16 mouse cellular contexts compared by ENCODE assay signal in genomic region chr11:36697021-36697639, GRCm38 (mm10).
DNase-seq lines count a peak whose midpoint lies in the region; ATAC-seq lines count a peak whose summit lies in the region.
"Had no signal": no experiment of that assay in that cellular context is flagged by ENCODE, and none has a peak within 500 bp of the region (broad histone marks: within the 10 kb centered on the region; RNA-seq: fewer than 3 reads in every experiment).

No protein-coding gene starts in this region.

- peak; percentile 82 for DNase-seq in embryo, embryonic 10 days (ENCODE audit: low spot score)
- peak; percentile 67 for DNase-seq in forebrain, embryonic 11.5 days (ENCODE audit: low spot score)
- DNase-seq in hindbrain, embryonic 14.5 days (ENCODE audit: low spot score), result peak; percentile 68
- no peak for DNase-seq in gastrocnemius, adult 18-20 months (ENCODE audit: low spot score)
- no peak for DNase-seq in lung, postnatal 10 days
- no peak for DNase-seq in thymus, postnatal 0 days (ENCODE audit: low spot score)
- DNase-seq in spleen, adult 12 weeks (ENCODE audit: low spot score), result no peak
- DNase-seq: adrenal gland, postnatal 25 days; B cell, adult 2 months; gastrocnemius, postnatal 36 days; kidney, postnatal 36 days; retina, postnatal 1 day had no signal

- ATAC-seq in forebrain, embryonic 11.5 days (replicated peaks; ENCODE audit: low FRiP score), result peak; percentile 88
- ATAC-seq in hindbrain, embryonic 14.5 days (ENCODE audit: low FRiP score), result peak; percentile 92
- ATAC-seq in midbrain, embryonic 16.5 days, result peak; percentile 85

- peaks cover 16% of the 10 kb centered on the region for H3K4me1 ChIP-seq in forebrain, embryonic 11.5 days (replicated peaks; ENCODE audit: control insufficient read depth, insufficient read depth, low read length)
- peaks cover 35% of the 10 kb centered on the region for H3K4me1 ChIP-seq in hindbrain, embryonic 14.5 days (replicated peaks; ENCODE audit: control insufficient read depth, insufficient read depth, low read length)
- H3K4me1 ChIP-seq in midbrain, embryonic 16.5 days (ENCODE audit: control insufficient read depth, insufficient read depth, low read length), result peaks cover 22% of the 10 kb centered on the region
- H3K4me1 ChIP-seq: heart, embryonic 15.5 days had no signal

- no peaks in the 10 kb centered on the region for H3K27me3 ChIP-seq in forebrain, embryonic 11.5 days (ENCODE audit: control insufficient read depth, insufficient read depth, low read length)
- H3K27me3 ChIP-seq in hindbrain, embryonic 14.5 days (ENCODE audit: control insufficient read depth, insufficient read depth, low read length), result no peaks in the 10 kb centered on the region
- no peaks in the 10 kb centered on the region for H3K27me3 ChIP-seq in midbrain, embryonic 16.5 days (ENCODE audit: control insufficient read depth, insufficient read depth, low read depth, low read length)
- H3K27me3 ChIP-seq: heart, embryonic 15.5 days had no signal

- H3K4me3 ChIP-seq in forebrain, embryonic 11.5 days (ENCODE audit: low read depth, low read length), result no peak overlapping the region
- H3K4me3 ChIP-seq in hindbrain, embryonic 14.5 days (replicated peaks; ENCODE audit: low read length), result no peak overlapping the region
- H3K4me3 ChIP-seq in midbrain, embryonic 16.5 days (ENCODE audit: low read depth, low read length), result no peak overlapping the region
- H3K4me3 ChIP-seq: heart, embryonic 15.5 days had no signal

- H3K27ac ChIP-seq in forebrain, embryonic 11.5 days (ENCODE audit: low read depth, low read length), result peak overlapping the region; percentile 68; the same call in 1 of the 2 replicates
- H3K27ac ChIP-seq in hindbrain, embryonic 14.5 days, result peak overlapping the region; percentile 57
- peak overlapping the region; percentile 30; the same call in 1 of the 2 replicates for H3K27ac ChIP-seq in midbrain, embryonic 16.5 days (ENCODE audit: low read length)
- H3K27ac ChIP-seq: heart, embryonic 15.5 days had no signal

- no peaks in the 10 kb centered on the region for H3K9me3 ChIP-seq in forebrain, embryonic 11.5 days (ENCODE audit: control insufficient read depth, low read length)
- no peaks in the 10 kb centered on the region for H3K9me3 ChIP-seq in hindbrain, embryonic 14.5 days (ENCODE audit: control insufficient read depth, low read length)
- no peaks in the 10 kb centered on the region for H3K9me3 ChIP-seq in midbrain, embryonic 16.5 days (replicated peaks; ENCODE audit: control insufficient read depth, low read length, poor library complexity, severe bottlenecking)
- H3K9me3 ChIP-seq: heart, embryonic 15.5 days had no signal

- H3K36me3 ChIP-seq in forebrain, embryonic 11.5 days (ENCODE audit: control insufficient read depth, insufficient read depth, low read length), result no peaks in the 10 kb centered on the region
- no peaks in the 10 kb centered on the region for H3K36me3 ChIP-seq in hindbrain, embryonic 14.5 days (replicated peaks; ENCODE audit: control insufficient read depth, insufficient read depth)
- H3K36me3 ChIP-seq in midbrain, embryonic 16.5 days (ENCODE audit: control insufficient read depth, insufficient read depth, low read length), result no peaks in the 10 kb centered on the region
- H3K36me3 ChIP-seq: G1E; heart, embryonic 15.5 days had no signal

- H3K4me2 ChIP-seq in forebrain, embryonic 11.5 days (ENCODE audit: low read depth, low read length, severe bottlenecking), result peak overlapping the region; percentile 24; the same call in 1 of the 2 replicates
- peak overlapping the region; percentile 13; the same call in 1 of the 2 replicates for H3K4me2 ChIP-seq in hindbrain, embryonic 14.5 days (replicated peaks)
- peak overlapping the region; percentile 18; the same call in 1 of the 2 replicates for H3K4me2 ChIP-seq in midbrain, embryonic 16.5 days (ENCODE audit: low read length)
- H3K4me2 ChIP-seq: heart, embryonic 15.5 days; liver, embryonic 11.5 days had no signal

- H3K9ac ChIP-seq in forebrain, embryonic 11.5 days (ENCODE audit: low read length), result no peak overlapping the region
- H3K9ac ChIP-seq in hindbrain, embryonic 14.5 days, result peak overlapping the region; percentile 9; the same call in 1 of the 2 replicates
- no peak overlapping the region for H3K9ac ChIP-seq in midbrain, embryonic 16.5 days (ENCODE audit: low read depth, low read length)
- H3K9ac ChIP-seq: heart, embryonic 15.5 days had no signal

- 9% methylated on average over 10 of the region's 10 CpGs for WGBS in forebrain, embryonic 11.5 days
- 10% methylated on average over 10 of the region's 10 CpGs for WGBS in hindbrain, embryonic 14.5 days
- 10% methylated on average over 10 of the region's 10 CpGs for WGBS in midbrain, embryonic 16.5 days

Comparison
In these comparisons a context has a peak if more than half of its experiments do, and no peak if none do; other contexts are left out.
1. DNase-seq: peak in embryo, embryonic 10 days (single experiment), forebrain, embryonic 11.5 days (single experiment) and hindbrain, embryonic 14.5 days (single experiment); none in gastrocnemius, adult 18-20 months (single experiment), lung, postnatal 10 days (single experiment), thymus, postnatal 0 days (single experiment) and spleen, adult 12 weeks (single experiment).
2. Peak in every context shown above with its lines, with median percentiles within 50 percentile points of each other: ATAC-seq, H3K27ac ChIP-seq and H3K4me2 ChIP-seq.